Comparison of ENCODE assay signal across 8 mouse cellular contexts in genomic region chr7:119720253-119720946, GRCm38 (mm10). TPM values are rescaled to one million over a fixed set of nuclear protein-coding genes. Genes with fewer than 3 reads are reported as not detected.
DNase-seq lines count a peak whose midpoint lies in the region; ATAC-seq and TF ChIP-seq lines count a peak whose summit lies in the region.

TSS of gene Thumpd1 (minus strand) at chr7:119720798.

- peaks cover 6 to 14% of the 10 kb centered on the region in 2 experiments for H3K4me1 ChIP-seq in CH12.LX (ENCODE audit: control insufficient read depth in 1 of 2, insufficient read depth in 2 of 2)
- H3K4me1 ChIP-seq in forebrain, embryonic 11.5 days (replicated peaks; ENCODE audit: control insufficient read depth, insufficient read depth, low read length) = 0 out of 2 replicates have a peak, but pooled peaks cover 2% of the 10 kb centered on the region
- peaks cover 10% of the 10 kb centered on the region for H3K4me1 ChIP-seq in heart, embryonic 16.5 days (ENCODE audit: control insufficient read depth, insufficient read depth, low read length)
- H3K4me1 ChIP-seq in liver, embryonic 15.5 days (replicated peaks) = peaks cover 14% of the 10 kb centered on the region
- H3K4me1 ChIP-seq in neural tube, embryonic 12.5 days = peaks cover 5% of the 10 kb centered on the region; the same call in 1 of the 2 replicates

- peak within 1 kb of the TSS; percentile 97 for H3K4me2 ChIP-seq in CH12.LX (ENCODE audit: insufficient read depth, low read depth, poor library complexity, severe bottlenecking)
- H3K4me2 ChIP-seq in forebrain, embryonic 11.5 days (ENCODE audit: low read depth, low read length, severe bottlenecking) = peak within 1 kb of the TSS; percentile 74
- H3K4me2 ChIP-seq in heart, embryonic 16.5 days (ENCODE audit: low read depth, low read length) = peak within 1 kb of the TSS; percentile 88
- H3K4me2 ChIP-seq in liver, embryonic 15.5 days = peak within 1 kb of the TSS; percentile 81
- H3K4me2 ChIP-seq in neural tube, embryonic 12.5 days (replicated peaks) = peak within 1 kb of the TSS; percentile 75

- no peak for TF ChIP-seq EP300 in CH12.LX (IDR thresholded peaks at IDR 0.05; ENCODE audit: low read length)

- H3K4me3 ChIP-seq in CH12.LX (replicated peaks in 1 of 3; ENCODE audit: low read depth in 2 of 3, low read length in 2 of 3, poor library complexity in 1 of 3) = peak within 1 kb of the TSS; percentile 86 to 98 (median 97)
- H3K4me3 ChIP-seq in forebrain, embryonic 11.5 days (ENCODE audit: low read depth, low read length) = peak within 1 kb of the TSS; percentile 93
- peak within 1 kb of the TSS; percentile 92 for H3K4me3 ChIP-seq in heart, embryonic 16.5 days (ENCODE audit: low read length)
- H3K4me3 ChIP-seq in liver, embryonic 15.5 days (replicated peaks) = peak within 1 kb of the TSS; percentile 79
- H3K4me3 ChIP-seq in neural tube, embryonic 12.5 days = peak within 1 kb of the TSS; percentile 95

- peak within 1 kb of the TSS; percentile 71 for H3K9ac ChIP-seq in CH12.LX (ENCODE audit: insufficient read depth, low read depth)
- H3K9ac ChIP-seq in forebrain, embryonic 11.5 days (ENCODE audit: low read length) = peak within 1 kb of the TSS; percentile 84
- H3K9ac ChIP-seq in heart, embryonic 16.5 days (ENCODE audit: low read length) = peak within 1 kb of the TSS; percentile 89
- peak within 1 kb of the TSS; percentile 68 for H3K9ac ChIP-seq in liver, embryonic 15.5 days
- peak within 1 kb of the TSS; percentile 74 for H3K9ac ChIP-seq in neural tube, embryonic 12.5 days

- H3K36me3 ChIP-seq in CH12.LX (replicated peaks in 1 of 2; ENCODE audit: control insufficient read depth in 1 of 2, insufficient read depth in 1 of 2, low read length in 1 of 2) = peaks cover 27 to 37% of the 10 kb centered on the region in 2 experiments
- peaks cover 10% of the 10 kb centered on the region; the same call in 1 of the 2 replicates for H3K36me3 ChIP-seq in forebrain, embryonic 11.5 days (ENCODE audit: control insufficient read depth, insufficient read depth, low read length)
- peaks cover 30% of the 10 kb centered on the region for H3K36me3 ChIP-seq in heart, embryonic 16.5 days (ENCODE audit: control insufficient read depth, insufficient read depth)
- peaks cover 35% of the 10 kb centered on the region for H3K36me3 ChIP-seq in liver, embryonic 15.5 days (replicated peaks)
- peaks cover 35% of the 10 kb centered on the region for H3K36me3 ChIP-seq in neural tube, embryonic 12.5 days

- H3K9me3 ChIP-seq in CH12.LX (replicated peaks; ENCODE audit: low read length) = no peaks in the 10 kb centered on the region
- no peaks in the 10 kb centered on the region for H3K9me3 ChIP-seq in forebrain, embryonic 11.5 days (ENCODE audit: control insufficient read depth, low read length)
- H3K9me3 ChIP-seq in heart, embryonic 16.5 days (replicated peaks; ENCODE audit: control insufficient read depth, low read length) = no peaks in the 10 kb centered on the region
- H3K9me3 ChIP-seq in liver, embryonic 15.5 days (replicated peaks) = no peaks in the 10 kb centered on the region
- no peaks in the 10 kb centered on the region for H3K9me3 ChIP-seq in neural tube, embryonic 12.5 days

- peak; percentile 92 for DNase-seq in CH12.LX (ENCODE audit: extremely low read depth)
- peak; percentile 87 for DNase-seq in c-Kit-positive CD71-positive TER-119-negative erythroid progenitor cells, embryonic 14.5 days (ENCODE audit: low read depth)
- DNase-seq in forebrain, embryonic 11.5 days (ENCODE audit: low spot score) = peak; percentile 96
- peak; percentile 95 to 98 for DNase-seq in kidney, postnatal 36 days
- DNase-seq in telencephalon, adult 2 months (ENCODE audit: low read depth, low spot score) = peak; percentile 94

- peak; percentile 80 for TF ChIP-seq POLR2A in CH12.LX (IDR thresholded peaks at IDR 0.05; ENCODE audit: low read depth, low read length)

- peak; percentile 96 for ATAC-seq in forebrain, embryonic 11.5 days (replicated peaks; ENCODE audit: low FRiP score)
- ATAC-seq in heart, embryonic 16.5 days (replicated peaks; ENCODE audit: extremely low read depth, insufficient read depth, low FRiP score) = peak; percentile 95
- peak; percentile 89 for ATAC-seq in liver, embryonic 15.5 days (ENCODE audit: insufficient read depth)
- ATAC-seq in neural tube, embryonic 12.5 days (ENCODE audit: low FRiP score, low read depth) = peak; percentile 96

- dilution Hi-C loops in CH12.LX (cut with MboI; ENCODE audit: extremely low pct_ligation_motif_present, extremely low pct_unique_long_range_greater_than_20kb, low sequenced_read_pairs) = no loop called here

- peaks cover 10% of the 10 kb centered on the region for H3K79me2 ChIP-seq in CH12.LX (replicated peaks; ENCODE audit: control insufficient read depth, extremely low read depth, insufficient read depth, poor library complexity, severe bottlenecking)

- WGBS in forebrain, embryonic 11.5 days = under 1% methylated on average over 60 of the region's 60 CpGs
- WGBS in heart, embryonic 16.5 days = under 1% methylated on average over 60 of the region's 60 CpGs
- WGBS in liver, embryonic 15.5 days (ENCODE audit: insufficient replicate concordance) = under 1% methylated on average over 60 of the region's 60 CpGs
- under 1% methylated on average over 60 of the region's 60 CpGs for WGBS in neural tube, embryonic 12.5 days

- peak within 1 kb of the TSS; percentile 24; the same call in 1 of the 2 replicates for H3K27ac ChIP-seq in CH12.LX (ENCODE audit: insufficient read depth, low read depth)
- no peak within 1 kb of the TSS for H3K27ac ChIP-seq in forebrain, embryonic 11.5 days (ENCODE audit: low read depth, low read length)
- H3K27ac ChIP-seq in heart, embryonic 16.5 days (ENCODE audit: low read length) = peak within 1 kb of the TSS; percentile 64
- no peak within 1 kb of the TSS; the same call in 1 of the 2 replicates for H3K27ac ChIP-seq in liver, embryonic 15.5 days (replicated peaks)
- no peak within 1 kb of the TSS for H3K27ac ChIP-seq in neural tube, embryonic 12.5 days

- H3K27me3 ChIP-seq in CH12.LX (replicated peaks) = no peaks in the 10 kb centered on the region
- no peaks in the 10 kb centered on the region for H3K27me3 ChIP-seq in forebrain, embryonic 11.5 days (ENCODE audit: control insufficient read depth, insufficient read depth, low read length)
- no peaks in the 10 kb centered on the region for H3K27me3 ChIP-seq in heart, embryonic 16.5 days (ENCODE audit: control insufficient read depth, insufficient read depth, low read length)
- H3K27me3 ChIP-seq in liver, embryonic 15.5 days = no peaks in the 10 kb centered on the region
- H3K27me3 ChIP-seq in neural tube, embryonic 12.5 days (replicated peaks) = no peaks in the 10 kb centered on the region

- TF ChIP-seq CTCF in CH12.LX (conservative IDR thresholded peaks at IDR 0.05 in 1 of 2, IDR thresholded peaks at IDR 0.05 in 1 of 2; ENCODE audit: low read depth in 2 of 2, low read length in 2 of 2) = peak in 1 of 2 experiments; percentile 59; a peak in 2 of 4 replicates

- in situ Hi-C loops in CH12.LX (cut with MboI; ENCODE audit: low pct_ligation_motif_present, low pct_unique_long_range_greater_than_20kb, low sequenced_read_pairs) = no loop called here

- TF ChIP-seq RAD21 in CH12.LX (IDR thresholded peaks at IDR 0.05; ENCODE audit: low read depth, low read length) = no peak; the same call in 1 of the 2 replicates

TF ChIP-seq in CH12.LX, 34 proteins besides CTCF, POLR2A, EP300 and RAD21 (continues in another document):
- TF ChIP-seq IRF4 (IDR thresholded peaks at IDR 0.05; ENCODE audit: low read depth, low read length) (peak; percentile 26; the same call in 1 of the 2 replicates), GABPA (IDR thresholded peaks at IDR 0.05; ENCODE audit: insufficient replicate concordance, low read depth, low read length) (peak; percentile 28; the same call in 1 of the 2 replicates), ZNF384 (IDR thresholded peaks at IDR 0.05; ENCODE audit: low read depth, low read length) (no peak), ZMIZ1 (IDR thresholded peaks at IDR 0.05; ENCODE audit: low read depth, low read length) (no peak; the same call in 1 of the 2 replicates), MAZ (IDR thresholded peaks at IDR 0.05; ENCODE audit: low read depth, low read length) (0 out of 2 replicates have a peak, but pooled peaks have one; percentile 33), HCFC1 (IDR thresholded peaks at IDR 0.05; ENCODE audit: low read depth, low read length) (peak; percentile 93), SMC3 (IDR thresholded peaks at IDR 0.05; ENCODE audit: low read depth, low read length) (peak; percentile 35), JUN (IDR thresholded peaks at IDR 0.05; ENCODE audit: insufficient read depth, low read depth, low read length) (no peak), ETS1 (conservative IDR thresholded peaks at IDR 0.05; ENCODE audit: low read depth, low read length) (no peak), E2F4 (IDR thresholded peaks at IDR 0.05; ENCODE audit: insufficient replicate concordance, low read depth, low read length) (no peak), KAT2A (IDR thresholded peaks at IDR 0.05; ENCODE audit: insufficient replicate concordance, low read length) (peak; percentile 85; the same call in 1 of the 2 replicates), JUND (conservative IDR thresholded peaks at IDR 0.05; ENCODE audit: low read depth, low read length) (no peak), CHD2 (IDR thresholded peaks at IDR 0.05; ENCODE audit: low read length) (no peak), NELFE (IDR thresholded peaks at IDR 0.05; ENCODE audit: low read depth, low read length) (peak; percentile 87), BHLHE40 (IDR thresholded peaks at IDR 0.05; ENCODE audit: low read depth, low read length) (peak; percentile 50), MAFK (IDR thresholded peaks at IDR 0.05; ENCODE audit: insufficient replicate concordance, low read length) (no peak), POLR2AphosphoS2 (IDR thresholded peaks at IDR 0.05; ENCODE audit: low read depth, low read length) (no peak; the same call in 1 of the 2 replicates), ZKSCAN1 (IDR thresholded peaks at IDR 0.05; ENCODE audit: borderline replicate concordance, low read depth, low read length) (no peak), MAX (IDR thresholded peaks at IDR 0.05; ENCODE audit: low read length) (peak; percentile 90), UBTF (IDR thresholded peaks at IDR 0.05; ENCODE audit: low read depth, low read length) (no peak; the same call in 1 of the 2 replicates), SIN3A (IDR thresholded peaks at IDR 0.05; ENCODE audit: low read length) (peak; percentile 98)

RNA-seq across cellular contexts. Expression of gene Thumpd1, which starts in this region (rescaled TPM):
- total RNA-seq in CH12.LX (2012; rRNA removed) = 49.3 and 62.3 TPM in 2 replicates
- 105 and 115 TPM in 2 replicates for total RNA-seq in CH12.LX (2014; rRNA removed)
- polyA plus RNA-seq in CH12.LX (2012; ENCODE audit: insufficient read length, low read depth) = 102 and 120 TPM in 2 replicates
- 101 TPM in 2 replicates for polyA plus RNA-seq in forebrain, embryonic 11.5 days (2014; fragmentation: Nextera tagmentation; extraction: Ambion mirVana)
- 49.1 and 57.9 TPM in 2 replicates for polyA plus RNA-seq in heart, embryonic 16.5 days (2015; fragmentation: Nextera tagmentation; extraction: Ambion mirVana)
- 23.7 and 24.0 TPM in 2 replicates for polyA plus RNA-seq in liver, embryonic 15.5 days (2015; fragmentation: Nextera tagmentation; extraction: Ambion mirVana)
- 81.3 and 86.5 TPM in 2 replicates for polyA plus RNA-seq in neural tube, embryonic 12.5 days (2016; fragmentation: Nextera tagmentation; extraction: Ambion mirVana)

Comparison
In these comparisons a context has a peak if more than half of its experiments do, and no peak if none do; other contexts are left out.
1. H3K27ac ChIP-seq: peak in CH12.LX (single experiment) and heart, embryonic 16.5 days (single experiment); none in forebrain, embryonic 11.5 days (single experiment), liver, embryonic 15.5 days (single experiment) and neural tube, embryonic 12.5 days (single experiment).
2. Peak in every context shown above with its lines, with median percentiles within 50 percentile points of each other: DNase-seq, H3K4me2 ChIP-seq, H3K4me3 ChIP-seq, H3K9ac ChIP-seq and ATAC-seq.